Mouse (Mus musculus) gastrocnemius, adult 8-10 months (tissue): ENCODE measurements around the gene C1rl. TPM values are rescaled to one million over a fixed set of nuclear protein-coding genes. Genes with fewer than 3 reads are reported as not detected.
"Not testable (repeated sequence)": the region's sequence is repeated elsewhere in the genome, so short reads cannot be mapped to it uniquely, and the experiment has no call there.

Experiments used
- DNase-seq, 2 experiments: peaks; one replicate each; pipeline ENCODE4 v3.0.0; 2022; ENCODE audit warnings: low spot score in 2 of 2
- total RNA-seq, 4 experiments: library from RNA; stranded (reverse); gene quantifications; 2 replicates each; pipeline ENCODE4 v1.2.4; 2022

The C1rl gene
- total RNA-seq: under 1 TPM in 3 of 4 experiments, not detected in 1; 0.34 to 0.51 (median 0.45) TPM

DNA sequence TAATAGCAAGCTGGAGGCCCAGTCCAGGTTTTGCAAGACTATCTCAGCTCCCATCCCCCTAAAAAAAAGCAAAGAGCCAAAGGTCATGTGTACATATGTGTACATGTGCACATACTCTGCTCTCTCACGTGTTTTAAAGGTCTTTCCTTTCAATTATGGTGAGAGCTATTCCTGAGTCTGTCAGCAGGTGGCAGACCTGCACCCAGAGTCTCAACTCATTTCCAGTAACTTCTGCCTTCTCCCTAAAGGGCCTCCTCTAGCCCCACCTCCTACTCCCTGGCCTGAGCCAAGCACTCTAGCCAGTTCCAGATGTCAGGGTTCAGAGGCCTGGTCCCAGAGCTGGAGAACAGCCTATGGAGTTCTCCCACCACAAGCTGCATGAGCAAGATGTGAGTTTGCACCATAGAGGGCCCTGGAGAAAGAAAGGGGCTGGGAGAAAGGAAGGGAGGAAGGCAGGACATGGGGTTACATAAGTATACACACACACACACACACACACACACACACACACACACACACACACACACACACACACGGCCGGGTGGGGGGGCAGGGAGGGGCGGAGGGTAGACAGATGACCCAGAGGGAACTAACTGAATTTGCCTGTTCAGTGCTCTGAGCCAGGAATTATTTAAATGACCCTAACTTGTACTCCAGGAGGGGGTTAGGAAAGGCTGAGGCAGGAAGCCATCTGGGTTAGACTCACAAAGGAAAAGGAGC is at the start of gene C1rl:
C1rl (plus strand) TSS at position 272 of the 720 bp plus-strand sequence.
- peak; percentile 70 to 82 for DNase-seq

DNA sequence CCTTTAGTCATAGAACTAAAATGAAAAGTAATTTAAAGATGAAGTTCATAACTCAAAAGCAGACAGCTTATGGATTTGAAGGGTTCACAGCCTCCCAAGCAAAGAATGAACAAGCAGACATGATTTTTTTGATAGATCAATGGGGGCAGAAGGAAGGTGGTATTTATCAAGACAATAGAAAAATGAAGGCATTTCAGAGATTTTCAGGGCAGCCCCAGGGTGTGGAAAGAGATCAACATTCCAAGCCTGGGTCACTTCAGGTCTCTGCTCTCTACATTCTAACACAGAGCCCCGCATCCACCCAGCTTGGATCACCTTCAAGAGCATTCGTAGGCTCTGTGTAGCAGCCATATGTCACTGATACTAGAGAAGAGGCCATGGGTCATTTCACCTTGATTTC is 49.6 kb upstream of the C1rl start:
- DNase-seq: no peak

DNA sequence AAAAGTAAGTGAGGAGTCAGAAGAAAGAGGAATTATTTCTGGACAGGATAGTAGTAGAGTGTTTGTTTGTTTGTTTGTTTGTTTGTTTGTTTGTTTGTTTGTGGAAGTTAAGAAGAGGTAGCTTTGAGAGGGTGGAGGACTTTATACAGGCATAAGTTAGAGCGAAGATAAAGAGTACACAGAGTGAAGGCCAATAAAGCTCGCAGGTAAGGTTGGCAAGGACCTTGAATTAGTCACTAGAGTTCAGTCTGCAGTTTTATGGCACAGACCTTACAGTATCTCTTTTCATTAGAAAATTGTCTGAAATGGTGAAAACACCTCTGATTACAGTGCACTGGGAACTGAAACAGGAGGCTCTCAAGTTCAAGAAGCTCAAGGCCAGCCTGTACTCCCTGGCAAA is 46.9 kb upstream of the C1rl start:
- no peak for DNase-seq

DNA sequence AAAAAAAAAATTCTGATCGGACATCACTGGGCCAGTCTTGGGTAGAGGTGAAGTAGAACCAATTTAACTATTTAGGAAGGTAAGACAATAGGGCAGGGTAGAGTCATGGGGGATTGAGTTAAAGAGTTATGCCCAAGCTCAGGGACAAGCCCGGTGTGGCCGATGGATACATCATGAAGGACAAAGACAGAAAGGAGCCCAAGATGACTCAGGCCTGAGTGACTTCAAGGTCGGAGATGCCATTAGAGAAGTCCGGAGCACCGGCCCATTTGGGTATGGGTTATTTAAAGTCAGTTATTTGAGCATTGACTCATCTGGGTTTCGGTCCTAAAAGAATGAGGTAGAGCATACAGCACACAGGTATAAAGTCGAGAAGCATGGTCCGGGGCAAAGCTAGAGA is 46.5 kb upstream of the C1rl start:
- DNase-seq: no peak

DNA sequence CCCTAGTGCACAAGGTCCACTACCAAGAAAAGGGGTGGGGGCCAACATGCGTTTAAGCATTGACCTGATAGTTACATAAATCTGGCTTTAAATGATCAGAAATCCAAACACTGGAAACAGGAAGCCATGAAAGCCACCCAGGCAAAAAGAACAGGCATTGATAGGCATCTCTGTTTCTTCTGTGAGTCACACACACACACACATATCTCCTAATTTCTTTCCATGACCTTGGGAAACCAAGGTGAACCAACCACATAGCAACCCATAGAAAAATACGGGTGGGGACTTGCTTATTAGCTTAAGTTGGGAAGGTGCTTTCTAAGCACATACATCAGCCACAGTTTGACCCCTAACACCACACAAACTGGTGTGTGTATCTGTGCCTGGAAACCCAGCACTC is 45.6 kb upstream of the C1rl start:
- DNase-seq: no peak

DNA sequence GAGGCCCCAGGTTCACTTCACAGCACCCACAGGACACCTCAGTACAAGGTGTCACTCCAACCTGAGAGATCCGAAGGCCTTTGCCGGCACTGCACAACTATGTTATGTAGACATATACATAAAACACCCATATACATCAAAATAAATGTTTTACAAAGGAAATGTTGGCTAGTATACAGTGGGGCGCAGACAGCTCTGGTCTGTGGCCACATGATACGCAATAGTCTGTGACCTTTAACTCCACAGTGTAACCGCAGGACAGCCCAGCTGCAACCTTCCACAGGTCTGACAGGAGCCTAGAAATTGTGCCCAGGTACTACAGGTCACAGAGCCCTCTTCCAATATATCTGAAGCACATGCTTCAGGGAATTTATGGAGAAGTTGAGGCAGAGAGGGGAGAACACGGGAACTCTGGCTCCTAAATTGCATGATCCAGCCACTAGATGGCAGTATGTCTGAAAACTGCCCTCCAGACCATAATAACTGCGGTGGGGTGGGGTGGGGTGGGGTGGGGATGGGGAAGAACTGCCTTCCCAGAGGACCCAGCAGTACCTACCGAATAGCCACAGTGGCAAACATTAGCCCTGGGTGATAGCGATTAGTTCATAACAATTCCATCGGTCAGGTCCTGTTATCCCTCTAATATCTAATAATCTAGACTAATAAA is 44.6 kb upstream of the C1rl start:
- DNase-seq: no peak

DNA sequence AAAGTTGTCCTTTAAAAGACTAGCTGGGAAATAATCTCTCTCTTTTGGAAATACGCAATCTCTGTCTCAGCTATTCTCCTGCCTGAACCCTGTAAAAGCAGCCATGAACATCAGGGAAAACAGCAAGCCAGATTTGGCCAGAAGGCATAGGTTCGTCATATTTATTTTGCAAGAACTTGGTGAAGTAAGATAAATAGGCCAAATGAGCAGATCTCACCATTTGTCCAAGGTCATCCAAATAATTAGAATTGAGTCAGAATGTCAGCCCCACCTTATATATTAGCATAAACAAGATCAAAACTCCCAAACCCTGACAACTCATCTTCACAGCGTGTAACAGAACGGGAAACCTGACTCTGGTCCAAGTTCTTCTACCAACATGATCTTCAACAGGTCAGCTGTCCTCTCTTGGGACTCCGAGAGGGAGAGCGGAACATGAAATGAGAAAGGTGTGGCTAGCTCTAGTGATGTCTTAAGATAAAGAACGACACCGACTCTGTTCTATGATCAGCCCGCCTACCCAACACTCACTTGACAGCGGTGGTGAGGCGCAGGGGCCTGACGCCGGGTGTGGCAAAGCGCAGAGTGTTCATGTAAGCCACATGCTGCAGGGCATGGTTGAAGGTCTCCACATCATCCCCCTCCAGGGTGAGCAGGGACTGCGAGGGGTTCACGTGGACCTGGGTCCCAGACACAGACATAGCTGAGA is 43.8 kb upstream of the C1rl start:
- no peak for DNase-seq

DNA sequence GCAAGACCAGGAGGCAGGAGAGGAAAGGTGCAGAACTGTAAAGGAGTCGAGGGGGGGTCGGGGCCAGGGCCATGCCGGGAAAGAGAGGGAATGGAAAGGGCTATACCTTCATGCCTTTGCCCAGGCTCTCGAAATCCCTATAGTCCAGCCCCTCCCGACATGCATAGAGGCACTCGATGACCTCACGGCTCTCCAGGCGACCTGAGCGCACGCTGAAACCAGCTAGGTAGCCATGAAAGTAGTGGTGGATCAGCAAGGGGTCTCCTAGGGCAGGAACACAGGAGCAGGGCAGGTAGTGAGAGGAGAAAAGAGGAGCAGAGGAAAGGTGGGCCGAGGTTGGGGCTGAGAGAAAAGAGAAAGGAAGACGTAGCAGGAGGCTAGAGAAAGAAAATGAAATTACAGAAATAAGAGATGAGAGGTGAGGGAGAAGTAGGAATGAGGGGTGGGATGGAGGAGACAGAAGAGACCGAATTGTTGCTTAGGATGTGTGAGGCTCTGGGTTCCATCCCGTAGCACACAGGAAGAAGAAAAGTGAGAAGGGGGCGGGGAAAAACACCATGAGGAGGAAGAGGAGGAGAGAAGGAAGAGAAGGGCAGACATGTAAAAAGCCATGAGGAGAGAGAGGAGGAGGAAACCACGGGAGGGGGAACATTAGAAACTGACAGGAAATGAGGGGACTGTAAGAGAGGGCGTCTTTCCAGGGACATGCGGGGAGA is 43.1 kb upstream of the C1rl start:
- DNase-seq: no peak

DNA sequence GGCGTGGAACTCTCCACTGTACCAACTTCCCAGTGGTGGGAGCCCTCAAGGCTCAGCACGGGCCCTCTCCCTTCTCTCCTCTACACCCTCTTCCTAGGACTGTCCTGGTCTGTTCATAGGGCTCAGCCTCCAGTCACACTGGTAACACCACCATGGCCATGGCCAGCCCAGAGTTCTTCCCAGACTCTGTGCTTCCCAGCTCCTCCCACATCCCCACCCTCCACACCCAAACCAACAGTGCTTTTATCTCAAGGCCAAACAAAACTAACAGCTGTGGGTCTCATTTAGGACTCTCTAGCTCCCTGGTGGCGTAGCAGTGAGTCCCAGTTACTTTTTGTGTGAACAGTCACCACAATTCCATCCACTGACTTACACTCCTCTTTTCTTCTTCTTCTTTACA is 40.9 kb upstream of the C1rl start:
- no peak for DNase-seq

DNA sequence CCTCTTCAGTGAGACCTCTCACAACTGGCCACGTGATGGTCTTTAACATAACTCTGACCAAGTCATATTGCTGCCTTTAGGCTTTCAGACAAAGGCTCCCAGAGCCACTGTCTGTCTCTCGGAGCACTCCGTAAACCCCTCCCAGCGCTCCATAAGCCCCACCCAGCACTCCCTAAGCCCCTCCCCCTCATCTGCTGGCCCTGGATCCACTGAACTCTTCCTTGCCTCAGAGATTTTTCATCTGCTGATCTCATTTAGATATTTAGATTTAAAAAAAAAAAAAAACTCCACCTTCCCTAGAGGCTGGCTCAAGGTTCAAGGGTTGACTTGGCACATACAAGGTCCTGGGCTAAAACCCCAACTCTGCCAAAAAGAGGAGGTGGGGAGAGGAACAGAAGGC is 39.2 kb upstream of the C1rl start:
- no peak for DNase-seq

DNA sequence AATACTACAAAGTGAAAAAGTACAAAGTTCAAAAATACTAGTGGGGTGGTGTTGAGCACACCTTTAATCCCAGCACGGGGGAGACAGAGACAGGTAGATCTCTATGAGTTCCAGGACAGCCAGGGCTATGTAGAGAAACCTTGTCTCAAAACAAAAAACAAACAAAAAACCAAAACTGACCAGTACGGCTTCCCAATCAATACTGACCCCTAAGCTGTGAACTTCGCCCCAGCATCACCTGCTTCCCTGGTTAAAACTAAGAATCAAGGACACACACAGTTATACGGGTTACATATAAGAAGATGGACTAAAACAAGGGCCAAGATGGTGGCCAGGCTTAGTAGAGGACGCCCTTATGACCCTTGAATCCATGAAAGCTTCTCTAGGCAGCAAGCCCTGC is 36.7 kb upstream of the C1rl start:
- no peak for DNase-seq

DNA sequence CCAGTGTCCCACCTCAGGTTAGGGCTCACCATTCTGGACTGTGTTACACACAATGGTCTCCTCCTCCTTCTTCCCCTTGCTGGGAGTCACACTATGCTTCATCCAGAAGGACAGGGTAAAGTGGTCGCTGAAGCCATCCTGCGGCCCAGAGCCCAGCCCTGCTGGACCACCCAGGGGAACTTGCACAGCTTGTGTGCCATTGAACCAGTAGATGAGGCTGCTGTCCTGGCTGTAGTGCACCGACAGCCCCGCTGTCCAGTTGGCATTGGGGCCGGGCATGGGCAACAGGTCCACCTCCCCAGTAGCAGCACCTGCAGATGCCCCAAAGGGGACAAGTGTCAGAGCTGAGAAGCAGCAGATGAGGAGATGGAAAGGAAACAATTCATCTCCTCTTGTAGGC is 35.1 kb upstream of the C1rl start:
- DNase-seq: no peak

DNA sequence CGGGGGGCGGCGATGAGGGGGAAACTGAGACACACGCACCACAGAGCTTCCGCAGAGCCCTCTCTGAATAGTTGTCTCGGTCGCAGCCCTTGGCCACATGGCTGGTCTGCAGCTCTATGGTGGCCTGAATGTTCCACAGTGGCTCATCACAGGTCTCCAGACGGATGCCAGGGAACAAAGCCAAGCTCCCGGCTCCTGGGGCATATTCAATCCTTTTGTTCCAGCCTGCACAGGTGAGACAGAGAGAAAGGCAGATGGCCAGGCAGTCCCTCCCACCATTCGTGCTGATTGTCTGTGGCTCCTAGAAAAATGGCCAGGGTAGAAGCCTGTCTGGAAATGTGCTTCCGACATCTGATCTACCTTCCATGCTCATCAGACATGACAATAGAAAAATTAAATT is 34.4 kb upstream of the C1rl start:
- DNase-seq: no peak

DNA sequence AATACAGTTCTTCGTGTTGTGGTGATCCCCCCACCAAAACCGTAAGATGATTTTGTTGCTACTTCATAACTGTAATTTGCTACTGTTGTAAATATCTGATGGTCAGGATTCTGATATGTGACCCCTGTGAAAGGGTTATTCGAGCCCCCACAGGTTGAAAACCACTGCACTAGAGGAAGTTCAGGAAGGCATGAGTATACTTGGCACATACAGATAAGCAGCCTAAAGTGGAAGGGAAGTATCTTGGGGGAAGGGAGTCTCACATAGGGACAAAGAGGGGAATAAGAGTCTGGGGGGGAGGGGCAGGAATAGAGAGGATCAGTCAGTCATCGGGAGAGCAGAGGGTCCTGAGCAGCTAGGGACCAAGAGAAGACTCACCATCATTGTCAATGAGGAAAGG is 33.5 kb upstream of the C1rl start:
- no peak for DNase-seq

DNA sequence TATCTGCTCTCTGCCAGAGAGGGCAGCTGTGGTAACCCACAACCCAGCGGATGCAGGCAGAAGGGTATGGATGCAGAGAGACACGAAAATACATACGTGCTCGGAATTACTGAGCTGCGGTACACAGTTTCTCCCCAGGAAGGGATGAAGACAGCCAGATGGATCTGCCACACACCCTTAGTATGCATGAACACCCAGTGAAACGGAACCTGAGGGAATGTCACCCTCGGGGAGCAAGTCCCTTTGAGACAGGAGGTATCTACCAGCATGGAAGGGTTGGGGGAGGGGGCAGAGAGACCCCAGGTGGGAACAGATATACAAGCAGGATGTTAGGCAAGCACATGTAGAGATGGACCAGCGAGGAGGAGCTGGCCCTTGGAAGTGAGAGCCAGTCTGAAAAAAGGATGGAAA is 29.0 kb upstream of the C1rl start:
- no peak for DNase-seq

DNA sequence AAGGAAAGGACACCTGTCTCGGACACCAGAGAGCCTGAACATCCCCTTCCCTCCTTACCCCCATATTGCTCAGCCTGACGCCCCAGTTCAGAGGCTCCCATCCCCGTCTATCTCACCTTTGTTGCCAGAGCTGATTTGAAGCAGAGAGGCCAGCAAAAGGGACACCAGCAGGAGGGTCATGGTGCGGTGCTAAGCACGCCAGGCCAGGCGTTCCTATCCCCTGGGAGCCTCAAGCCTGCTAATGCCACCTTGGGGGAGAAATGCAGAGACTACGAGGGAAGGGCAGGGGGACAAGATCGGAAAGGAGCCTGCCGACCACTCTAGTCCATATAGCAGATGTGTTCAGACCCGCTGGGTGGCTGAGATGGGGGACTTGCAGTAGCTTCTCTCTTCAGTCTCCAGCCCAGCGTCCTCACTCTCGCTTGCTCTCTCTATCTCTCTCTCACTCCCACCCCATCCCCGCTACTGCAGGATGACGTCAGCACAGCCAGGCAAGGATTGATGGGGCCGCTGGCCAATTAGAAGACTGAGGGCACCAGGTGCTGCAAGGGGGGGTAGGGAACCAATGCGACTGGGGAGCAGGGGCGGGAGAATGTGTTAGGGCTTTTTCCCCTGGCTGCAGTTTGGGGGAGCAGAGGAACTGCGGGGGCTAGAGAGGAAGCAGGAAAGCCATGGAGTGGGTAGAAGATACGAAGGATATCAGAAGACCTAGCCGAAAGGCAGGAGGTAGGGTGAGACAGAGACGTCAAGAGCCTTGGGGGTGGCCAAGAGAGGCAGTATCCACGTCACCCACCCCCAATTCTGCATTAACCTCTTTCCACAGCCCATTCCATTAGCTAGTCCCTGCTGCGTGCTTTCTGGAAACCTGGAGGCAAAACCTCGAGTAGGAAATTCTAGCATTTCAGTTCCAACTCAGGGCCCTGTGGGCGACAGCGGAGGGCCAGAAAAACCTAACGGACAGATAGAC is 28.3 kb upstream of the C1rl start, which contains the start of gene Clstn3:
Clstn3 (minus strand) TSS at position 490 of the 967 bp plus-strand sequence.
- DNase-seq: no peak

DNA sequence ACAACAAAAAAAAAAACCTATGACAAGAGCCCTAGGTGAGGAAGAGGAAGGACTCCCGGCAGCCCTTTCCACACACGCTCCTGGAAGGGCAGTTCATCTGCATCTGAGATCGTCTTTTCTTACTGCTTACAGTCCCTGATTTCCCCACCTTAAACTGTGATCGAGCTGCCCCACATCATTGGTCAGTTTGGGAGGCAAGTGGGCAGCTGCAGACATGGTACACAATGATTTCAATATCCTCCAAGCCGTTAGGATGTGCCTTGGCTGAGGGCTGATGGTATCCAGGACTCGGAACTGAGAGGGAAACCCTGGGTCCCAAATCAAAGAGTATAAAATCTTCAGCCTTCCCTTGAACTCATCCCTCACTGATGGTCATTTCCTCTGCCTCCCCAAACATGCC is 27.6 kb upstream of the C1rl start:
- DNase-seq: no peak

DNA sequence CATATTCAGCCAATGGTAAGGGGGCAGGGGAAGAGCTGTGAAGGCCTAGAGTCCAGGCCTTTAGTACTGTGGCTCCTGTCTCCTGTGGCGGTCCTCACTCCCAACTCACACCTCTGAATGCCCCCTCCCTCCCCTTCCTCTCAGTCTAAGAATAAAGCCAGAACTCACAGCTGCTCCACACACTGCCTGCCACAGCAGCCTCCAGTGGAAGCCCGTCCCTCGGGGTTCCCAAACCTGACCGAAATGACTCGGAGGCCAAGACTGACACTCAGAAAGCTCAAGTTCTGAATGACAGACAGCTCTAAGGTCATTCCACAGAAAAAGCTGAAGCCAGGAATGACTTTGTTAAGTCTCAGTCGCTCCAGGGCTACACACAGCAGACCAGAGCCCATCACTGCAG is 27.2 kb upstream of the C1rl start:
- no peak for DNase-seq

DNA sequence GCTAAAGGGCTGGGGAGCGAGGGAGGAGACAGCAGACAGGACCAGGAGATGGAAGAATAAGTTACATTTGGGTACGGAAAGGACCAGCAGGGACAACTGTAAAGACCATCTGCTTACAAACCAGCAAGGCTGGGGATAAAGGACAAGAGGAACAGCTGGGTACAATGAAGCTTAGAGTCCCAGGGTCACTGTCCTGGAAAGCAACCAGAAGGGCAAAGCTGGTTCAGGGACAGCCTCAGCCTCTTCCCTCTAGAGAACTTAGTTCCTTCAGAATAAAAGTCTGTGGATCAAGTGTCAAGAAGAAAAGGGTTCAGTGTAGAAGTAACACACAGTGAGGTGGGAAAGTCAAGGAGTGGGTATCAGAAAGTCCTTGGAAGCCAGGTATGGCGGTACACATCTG is 21.8 kb upstream of the C1rl start:
- DNase-seq: no peak

DNA sequence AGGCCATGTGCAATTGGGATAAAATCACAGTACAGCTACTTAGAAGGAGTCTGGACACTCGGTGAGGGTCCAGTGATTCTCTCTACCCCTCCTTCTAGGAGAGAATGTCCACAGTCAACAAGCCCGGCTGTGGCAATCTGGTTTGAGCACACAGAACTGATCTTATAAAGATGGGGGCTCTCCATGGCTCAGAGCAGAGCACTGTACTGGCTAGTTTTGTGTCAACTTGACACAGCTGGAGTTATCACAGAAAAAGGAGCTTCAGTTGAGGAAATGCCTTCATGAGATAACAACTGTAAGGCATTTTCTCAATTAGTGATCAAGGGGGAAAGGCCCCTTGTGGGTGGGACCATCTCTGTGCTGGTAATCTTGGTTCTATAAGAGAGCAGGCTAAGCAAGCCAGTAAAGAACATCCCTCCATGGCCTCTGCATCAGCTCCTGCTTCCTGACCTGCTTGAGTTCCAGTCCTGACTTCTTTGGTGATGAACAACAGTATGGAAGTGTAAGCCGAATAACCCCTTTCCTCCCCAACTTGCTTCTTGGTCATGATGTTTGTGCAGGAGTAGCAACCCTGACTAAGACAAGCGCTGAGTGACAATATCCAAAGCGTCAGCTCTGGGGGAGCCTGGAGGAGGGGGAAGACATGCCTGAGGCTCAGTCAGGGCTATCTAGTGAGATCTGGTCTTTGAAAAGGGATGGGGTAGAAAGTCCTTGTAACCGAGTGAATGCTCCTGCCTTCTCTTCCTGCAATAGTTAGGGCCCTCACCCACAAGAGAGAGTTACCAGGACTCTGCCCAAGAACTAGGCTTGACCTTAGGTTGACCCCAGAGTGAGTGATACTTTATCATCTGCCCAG is 20.9 kb upstream of the C1rl start:
- DNase-seq: not testable (repeated sequence)
